Mouse (Mus musculus) c-Kit-positive CD71-negative TER-119-negative erythroid progenitor cells, embryonic 14.5 days (primary cell): ENCODE measurements at regions not wholly inside any gene's neighbourhood (a gene's known extent, or its start where the extent isn't known, plus 50 kb on each side); places are given as distances from the start of the nearest gene placed in this dataset.

Experiments
- DNase-seq: peaks from one replicate; pipeline ENCODE4 v3.0.0-alpha.2; 2013; ENCODE audit warnings: low read depth

DNA sequence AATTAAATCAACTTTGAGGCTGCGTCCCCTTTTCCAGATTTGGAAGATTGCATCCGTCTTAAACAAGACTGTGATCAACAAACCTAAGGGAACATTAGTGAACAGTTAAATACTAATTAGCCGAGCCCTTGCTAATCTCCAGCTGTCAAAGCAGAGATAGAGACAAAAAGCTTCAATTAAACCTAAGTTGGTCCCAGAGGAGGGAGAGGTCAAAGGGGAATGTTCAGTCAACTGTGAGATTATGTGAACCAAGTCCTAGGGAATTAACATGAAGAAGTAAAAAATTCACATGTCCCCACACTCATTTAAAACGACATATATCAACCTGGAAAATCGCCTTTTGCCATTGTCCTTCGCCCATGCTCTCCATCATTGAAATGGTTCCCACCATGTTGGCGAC lies 59.7 kb upstream of the Tbx20 start:
- no peak for DNase-seq

GRCm38 (mm10) chr9:24848210-24848609 lies 74.1 kb upstream of the Tbx20 start:
- DNase-seq: no peak

DNA sequence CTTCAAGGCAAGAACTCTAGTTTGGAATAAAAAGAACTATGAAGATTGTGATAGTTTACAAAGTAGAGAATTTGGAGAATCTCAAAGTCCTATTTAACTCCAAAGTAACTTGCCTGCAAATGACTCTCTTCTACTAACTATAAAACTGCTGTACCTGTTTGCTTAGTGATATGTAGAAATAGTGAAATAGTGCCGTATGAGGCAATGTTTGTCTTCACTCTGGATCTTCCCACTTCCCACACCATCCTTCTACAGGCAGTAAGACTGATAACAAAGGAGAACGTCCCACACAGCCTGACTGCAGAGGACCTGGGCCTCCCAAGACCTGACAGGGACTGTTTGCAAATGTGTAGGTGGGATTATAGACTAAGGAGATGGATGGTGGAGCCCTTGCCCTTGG lies 85.4 kb upstream of the Tbx20 start:
- no peak for DNase-seq

DNA sequence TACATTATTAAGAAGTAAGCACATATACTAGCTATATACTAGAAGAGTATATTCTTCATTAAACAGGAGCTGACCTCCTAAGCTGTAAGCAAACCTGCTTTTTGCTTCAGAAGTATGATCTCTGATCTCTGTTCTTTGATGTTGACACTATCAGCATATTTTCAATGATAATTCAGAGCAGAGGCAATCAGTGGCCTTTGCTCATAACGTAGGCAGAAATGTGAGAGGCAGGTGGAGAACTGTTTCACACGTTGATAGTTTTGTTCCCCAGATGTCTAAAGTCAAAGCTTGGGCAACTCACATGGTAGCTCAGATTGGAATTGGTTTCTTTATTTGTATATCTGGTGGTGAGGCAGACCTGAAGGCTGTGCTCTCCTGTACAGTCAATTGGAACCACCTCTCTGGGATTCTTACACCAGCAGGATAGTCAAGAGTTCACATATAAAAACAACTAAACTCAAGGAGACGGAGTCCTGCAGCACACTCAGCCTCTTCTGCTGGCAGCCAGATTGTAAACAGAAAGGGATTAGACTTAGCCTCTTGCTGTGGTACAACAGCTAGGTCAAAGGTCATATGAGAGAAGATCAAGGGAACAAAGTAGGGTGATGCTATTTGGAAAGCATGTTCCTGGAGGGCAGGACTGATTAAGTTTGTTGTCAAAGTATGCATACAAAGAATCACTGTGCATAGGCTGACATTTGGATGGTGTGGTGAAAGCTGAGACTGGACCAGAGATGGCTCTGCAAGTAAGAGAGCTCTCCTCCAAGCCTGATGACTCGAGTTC lies 92.5 kb upstream of the Tbx20 start:
- no peak for DNase-seq

DNA sequence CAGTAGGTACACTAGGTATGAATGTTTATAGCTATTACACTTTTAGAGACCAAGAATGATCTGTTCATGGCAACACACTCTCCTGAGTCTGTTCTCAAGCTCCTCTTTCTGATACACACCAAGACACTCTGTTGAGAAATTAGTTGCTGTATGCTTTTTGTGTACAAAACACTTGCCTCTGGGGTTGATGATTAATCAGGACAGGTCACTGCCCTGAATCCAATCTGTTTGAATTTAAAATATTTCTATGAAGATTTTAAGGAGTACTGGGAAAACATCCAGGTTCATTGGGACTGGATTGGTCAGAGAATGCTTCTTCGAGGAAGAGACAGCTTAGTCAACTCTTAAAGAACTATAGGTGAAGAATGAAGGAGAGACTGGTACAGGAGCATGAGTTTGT lies 94.6 kb upstream of the Tbx20 start:
- DNase-seq: no peak

DNA sequence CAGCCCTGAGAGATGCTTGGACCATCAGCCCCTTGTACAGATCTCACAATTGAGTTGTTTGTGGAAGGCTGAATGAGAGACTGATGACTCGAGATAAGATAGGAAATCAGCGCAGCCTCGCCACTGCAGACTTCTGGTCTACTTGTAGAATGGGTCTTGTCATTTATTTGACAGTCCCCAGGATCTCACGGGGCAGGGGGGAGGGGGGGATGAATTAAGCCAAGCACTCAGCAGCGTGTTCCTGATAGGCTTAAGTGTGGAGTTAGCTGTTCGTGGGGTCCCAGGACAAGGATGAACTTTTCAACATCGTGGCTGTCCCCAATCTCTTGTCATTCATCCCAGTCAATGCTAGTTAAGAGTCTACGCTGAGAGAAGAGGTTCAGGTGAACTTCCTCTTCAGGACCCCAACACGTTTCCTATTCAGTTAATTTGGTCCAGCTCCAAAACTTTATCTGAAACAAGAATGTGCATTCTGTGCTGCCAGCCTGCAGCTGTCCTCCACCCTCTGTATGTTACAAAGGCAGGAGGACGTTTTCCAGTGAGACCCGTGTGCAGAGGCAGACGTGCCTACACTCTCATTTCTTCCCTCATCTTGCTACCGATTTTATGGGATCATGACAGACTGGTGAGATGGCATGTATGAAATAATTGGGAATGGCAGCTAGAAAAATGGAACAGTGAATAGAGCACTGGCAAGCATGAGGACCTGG lies 100.5 kb upstream of the Tbx20 start:
- DNase-seq: no peak

- no peak for DNase-seq
Observed at GRCm38 (mm10) chr9:24878384-24879174, 104.5 kb upstream of the Tbx20 start.

GRCm38 (mm10) chr9:24879662-24880061 lies 105.6 kb upstream of the Tbx20 start:
- DNase-seq: no peak

DNA sequence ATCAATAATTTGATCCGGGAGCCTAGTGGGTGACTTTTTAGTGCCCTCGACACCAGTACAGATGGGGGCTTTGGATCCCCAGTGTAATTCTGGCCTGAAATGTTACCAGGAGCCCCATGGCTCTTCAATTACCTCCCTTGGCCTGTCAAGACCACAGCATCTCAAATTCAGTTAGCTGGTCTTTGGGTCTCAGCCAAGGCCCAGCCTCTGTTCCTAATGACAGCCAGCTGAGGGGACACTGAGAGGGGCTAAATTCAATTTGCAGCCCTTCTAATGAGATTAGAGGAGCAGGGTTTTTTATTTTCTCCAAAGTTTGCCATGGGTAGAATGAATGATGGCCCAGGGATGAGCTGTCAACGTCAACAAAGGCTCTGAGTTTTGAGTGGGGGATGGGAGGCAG lies 109.9 kb upstream of the Tbx20 start:
- no peak for DNase-seq

DNA sequence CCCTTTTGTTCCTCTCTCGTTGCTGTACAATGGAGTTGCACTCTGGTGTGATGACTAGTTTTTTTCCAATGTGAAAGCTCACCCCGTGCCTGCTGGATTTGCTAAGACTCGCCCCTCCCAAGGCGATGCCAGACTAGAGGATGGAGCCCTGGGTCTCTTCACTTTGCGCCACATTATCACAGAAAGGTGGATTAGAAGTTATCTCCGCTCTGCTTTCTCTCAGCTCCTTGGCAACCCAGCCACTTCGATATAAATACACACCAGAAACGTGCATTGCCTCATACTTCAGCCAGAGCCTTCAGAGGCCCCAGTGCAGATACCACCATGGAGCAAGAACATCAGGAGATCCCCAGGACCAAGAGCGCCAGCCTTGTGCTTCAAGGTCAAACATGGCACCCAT lies 114.2 kb upstream of the Tbx20 start:
- no peak for DNase-seq

DNA sequence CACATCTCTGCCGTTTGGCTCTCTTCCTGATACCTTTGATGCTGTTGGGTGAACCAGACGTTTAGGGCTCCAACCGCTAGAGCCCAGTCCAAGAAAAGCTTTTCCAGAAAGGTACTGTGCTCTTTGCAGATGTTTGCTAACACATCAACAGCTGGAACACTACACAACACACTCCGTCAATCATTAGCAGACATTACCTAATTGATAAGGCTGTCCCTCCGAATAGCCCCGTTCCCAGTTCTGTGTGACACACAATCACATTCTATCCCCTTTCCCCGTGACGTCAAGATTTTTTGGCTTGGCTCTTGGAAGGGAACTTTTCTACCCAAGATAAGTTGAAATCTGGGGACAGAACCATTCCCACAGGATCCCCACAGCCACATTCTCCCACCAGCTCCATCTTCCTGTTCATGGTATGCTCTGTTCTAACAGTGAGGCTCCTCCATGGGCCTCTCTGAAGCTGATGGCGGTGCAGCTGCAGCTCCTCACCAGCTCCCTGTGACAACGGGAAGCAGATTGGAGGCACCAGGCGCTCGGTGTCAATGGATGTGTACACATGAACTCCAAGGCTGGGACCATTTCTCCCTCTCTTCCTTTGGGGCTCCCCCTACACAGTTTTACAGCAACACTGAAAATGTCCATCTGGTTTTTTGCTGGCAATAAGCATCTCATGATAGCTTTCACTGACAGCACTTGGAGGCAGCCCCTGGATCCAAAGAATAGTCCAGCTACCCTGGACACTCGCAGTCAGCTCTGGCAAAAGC lies 122.6 kb upstream of the Tbx20 start:
- DNase-seq: no peak

DNA sequence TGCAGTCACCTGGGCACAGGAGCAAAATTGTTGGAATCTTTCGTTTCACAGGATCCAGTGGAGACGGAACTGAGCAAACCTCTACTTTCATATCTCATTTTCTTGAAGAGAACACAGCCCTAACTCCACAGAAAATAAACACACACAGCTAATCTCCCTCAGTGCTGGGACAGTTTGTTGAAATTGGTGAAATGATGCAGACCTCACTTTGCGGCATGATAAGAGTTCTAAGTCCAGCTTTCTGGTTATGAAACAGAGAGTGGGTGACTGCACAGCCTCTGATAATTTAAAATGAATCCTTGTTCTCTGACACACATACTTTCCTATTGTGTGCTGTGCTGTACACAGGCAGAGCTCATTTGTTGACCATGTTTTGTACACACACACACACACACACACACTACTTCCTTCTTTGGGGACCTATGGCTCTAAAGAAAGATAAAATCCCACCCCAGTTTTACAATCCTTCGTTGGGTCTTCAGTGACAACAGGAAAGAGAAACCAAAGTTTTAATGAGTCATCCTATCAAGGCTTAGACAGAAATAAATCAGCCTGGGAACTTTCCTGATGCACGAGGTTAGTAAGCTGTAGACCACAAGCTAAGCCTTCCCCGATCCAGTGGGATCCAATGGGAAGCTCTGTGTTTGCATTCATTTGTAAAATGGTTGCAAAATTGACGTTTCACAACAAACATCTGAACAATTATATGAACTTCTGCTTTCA lies 125.3 kb upstream of the Tbx20 start:
- no peak for DNase-seq

DNA sequence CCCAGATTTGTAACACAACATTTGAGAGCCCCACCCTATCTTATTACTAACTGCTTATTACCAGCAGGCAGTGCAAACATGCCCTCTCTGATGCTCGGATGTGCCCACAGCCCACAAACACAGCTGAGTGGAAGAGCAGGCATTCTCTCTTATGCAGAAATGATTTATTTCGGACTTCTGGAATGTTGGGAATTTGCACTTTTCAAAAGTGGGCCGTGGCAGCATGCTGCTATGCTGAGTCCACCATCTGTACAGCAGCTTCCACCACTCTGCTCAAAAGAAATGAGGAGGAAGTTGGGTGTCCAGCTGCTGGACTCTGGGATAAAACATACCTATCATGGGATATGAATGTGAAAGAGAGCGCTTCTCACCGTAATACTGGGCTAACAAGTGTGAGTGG lies 129.6 kb upstream of the Tbx20 start:
- DNase-seq: no peak

DNA sequence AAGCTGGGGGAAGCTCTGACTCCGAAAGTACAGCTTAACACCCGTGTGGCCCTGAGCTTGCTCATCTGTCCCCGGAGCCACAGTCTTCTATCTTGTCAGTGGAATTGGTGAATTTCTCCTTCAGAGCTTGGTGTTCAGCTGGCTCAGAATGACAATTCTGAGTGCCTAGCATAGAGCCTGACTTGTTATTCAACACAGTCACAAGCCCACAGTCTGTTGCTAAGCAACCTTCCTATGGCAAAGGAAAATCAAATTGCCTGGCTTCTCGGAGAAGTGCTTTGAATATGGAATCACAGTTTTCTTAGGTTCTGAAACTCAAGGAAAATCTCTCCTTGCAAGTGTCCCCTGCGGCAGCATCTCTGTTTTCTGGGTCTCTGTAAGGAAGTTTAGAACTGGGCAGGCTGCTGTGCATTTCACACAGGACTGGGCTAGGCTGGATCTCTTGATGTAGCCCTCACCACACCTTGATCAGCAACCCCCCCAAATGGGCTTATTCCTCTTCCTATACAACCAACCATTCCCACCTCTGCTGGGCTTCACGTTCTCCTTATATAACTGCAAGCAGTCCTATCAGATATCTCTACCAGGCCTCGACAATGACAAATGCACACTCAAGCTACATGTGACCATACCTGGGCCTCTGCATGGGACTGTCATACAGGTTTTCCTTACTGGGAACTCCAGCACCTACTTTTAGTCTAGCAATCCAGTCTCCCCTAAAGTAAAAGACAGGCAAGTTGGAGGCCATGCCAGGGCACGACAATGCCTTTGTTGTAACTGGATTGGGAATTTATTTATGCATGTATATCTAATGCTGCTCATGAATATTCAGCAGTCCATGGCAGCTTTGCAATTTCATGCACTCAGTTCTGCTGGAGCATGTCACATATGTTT lies 135.2 kb upstream of the Tbx20 start:
- DNase-seq: no peak

DNA sequence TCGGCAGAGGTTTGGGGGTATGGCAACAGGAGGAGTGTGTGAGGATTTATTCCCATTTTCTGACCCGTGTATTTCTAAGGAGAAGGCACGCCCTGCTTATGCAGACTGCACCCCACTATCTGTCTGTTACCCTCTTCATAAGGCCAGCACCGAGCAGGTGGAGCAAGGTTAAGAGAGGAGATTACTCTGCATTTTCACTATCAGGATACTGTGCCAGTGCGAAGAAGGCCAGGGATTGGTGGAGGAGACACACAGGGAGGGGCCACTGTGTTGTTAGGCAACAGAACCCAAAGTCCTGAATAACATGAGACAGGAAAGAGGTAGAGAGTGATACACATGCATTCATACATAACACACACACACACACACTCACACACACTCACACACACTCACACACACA lies 136.6 kb upstream of the Tbx20 start:
- DNase-seq: no peak

- no peak for DNase-seq
Observed at GRCm38 (mm10) chr9:24920031-24920445, 145.9 kb upstream of the Tbx20 start.

- DNase-seq: no peak
Observed at GRCm38 (mm10) chr9:24922051-24922860, 148.2 kb upstream of the Tbx20 start.

DNA sequence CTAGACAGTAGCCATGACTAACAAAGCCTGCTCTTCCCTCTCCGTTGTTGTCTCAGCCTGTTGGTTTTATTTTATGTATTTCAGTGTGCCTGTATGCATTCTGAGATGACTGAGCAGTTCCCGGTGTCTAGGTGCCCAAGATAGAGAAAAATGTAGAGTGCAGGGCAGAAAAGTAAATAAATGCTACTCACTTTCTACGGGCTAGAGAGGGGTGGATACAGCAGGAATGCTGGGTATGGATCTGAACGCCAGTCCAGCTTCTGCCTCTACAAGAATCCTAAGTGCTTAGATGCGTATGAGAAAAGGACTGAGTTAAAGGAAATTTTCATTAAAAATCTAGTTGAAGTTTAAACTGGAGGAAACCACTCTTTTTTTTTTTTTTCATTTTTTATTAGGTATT lies 149.4 kb upstream of the Tbx20 start:
- DNase-seq: no peak

GRCm38 (mm10) chr9:24937731-24938130 lies 151.5 kb upstream of the Gm10181 start:
- no peak for DNase-seq

DNA sequence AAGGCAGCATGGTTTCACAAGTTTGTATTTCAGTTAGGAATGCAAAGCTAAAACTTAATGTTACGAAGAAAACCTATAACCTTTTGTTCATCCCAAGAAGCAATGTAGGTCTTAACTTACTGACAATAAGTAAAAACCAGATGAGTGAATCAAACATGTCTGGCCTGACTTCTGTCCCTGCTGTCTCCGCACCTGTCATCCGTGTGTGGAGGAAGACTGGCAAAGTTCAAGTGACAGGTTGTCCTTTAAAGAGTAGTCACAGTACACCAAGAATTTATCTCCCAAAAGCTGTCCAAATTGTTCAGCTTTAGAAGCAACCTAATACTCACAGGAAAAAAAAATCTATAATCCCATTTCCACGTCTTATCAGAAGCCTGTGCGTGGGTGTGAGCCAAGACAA lies 146.3 kb upstream of the Gm10181 start:
- DNase-seq: no peak
